Mouse (Mus musculus) retina, embryonic 14.5 days (tissue): ENCODE results near the gene R3hdm2.

ENCODE experiments used
- DNase-seq: peaks from one replicate; pipeline ENCODE4 v3.0.0-alpha.2; 2015; ENCODE audit warnings: low spot score

The R3hdm2 gene

DNA sequence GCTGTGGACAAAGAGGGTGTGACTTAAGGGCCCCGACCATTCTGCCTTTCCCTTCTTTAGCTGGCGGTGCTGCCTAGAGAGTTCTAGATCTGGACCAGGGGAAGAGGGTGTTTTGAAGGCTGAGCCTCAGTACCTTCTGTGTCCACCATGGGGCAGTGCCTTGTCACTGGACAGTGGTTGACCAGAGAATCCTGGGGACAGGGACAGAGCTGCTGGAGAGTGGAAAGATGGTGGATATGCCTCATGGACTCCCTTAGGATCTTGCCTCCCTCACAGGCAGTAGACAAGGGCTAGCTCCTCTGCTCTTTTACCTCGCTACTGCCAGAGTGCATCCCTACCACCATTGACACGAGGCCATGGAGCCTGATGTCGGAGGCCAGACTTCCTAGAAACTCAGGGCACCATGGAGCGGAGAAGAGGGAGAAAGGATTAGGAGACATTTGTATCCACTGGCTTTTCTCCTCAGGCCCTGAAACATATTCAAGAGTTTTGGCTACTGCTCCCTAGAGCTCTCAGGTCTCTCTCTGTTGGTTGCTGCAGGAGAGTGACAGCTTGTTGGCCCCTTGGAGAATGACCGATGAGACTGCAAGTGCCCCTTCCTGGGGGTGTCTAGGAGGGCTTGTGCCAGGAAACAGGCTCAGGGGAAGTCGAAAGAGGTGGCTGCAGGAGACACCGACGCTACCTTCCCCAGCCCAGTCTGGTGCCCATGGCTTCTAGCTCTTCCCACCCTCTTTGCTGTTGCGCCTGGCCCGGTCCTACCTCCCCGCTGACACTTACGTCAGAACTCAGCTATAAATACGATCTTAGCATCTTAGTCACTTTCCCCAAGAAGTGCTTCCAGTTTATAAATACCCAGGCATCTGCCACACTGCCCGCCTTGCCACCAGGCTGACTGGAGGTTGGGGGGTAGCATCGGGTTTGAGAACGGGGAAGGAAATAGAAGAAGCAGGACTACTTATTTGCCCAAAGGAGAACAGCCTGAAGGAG, 25.9 kb upstream of the R3hdm2 start, which contains the start of gene Inhbe:
Inhbe (minus strand) TSS at position 503 of the 987 bp plus-strand sequence.
- DNase-seq = peak; percentile 58

DNA sequence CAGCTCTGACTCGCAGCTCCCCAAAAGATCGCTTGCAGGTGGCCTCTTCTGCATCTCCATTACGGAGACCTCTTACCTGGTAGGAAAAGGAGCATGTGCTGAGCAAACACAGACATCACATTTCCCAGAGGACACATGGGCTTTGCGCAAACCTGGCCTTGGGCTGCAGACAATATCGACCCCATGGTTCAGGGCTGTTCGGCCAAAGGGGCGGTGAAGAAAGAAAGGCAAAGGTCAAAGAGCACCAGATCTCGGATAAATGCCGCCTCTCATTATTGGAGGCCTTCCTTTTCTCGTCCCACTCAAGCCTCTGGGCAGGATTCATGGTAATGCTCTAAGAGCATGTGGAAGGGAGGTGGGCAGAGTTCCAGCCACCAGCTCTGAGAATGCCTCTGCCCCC, 24.8 kb upstream of the R3hdm2 start:
- no peak for DNase-seq

DNA sequence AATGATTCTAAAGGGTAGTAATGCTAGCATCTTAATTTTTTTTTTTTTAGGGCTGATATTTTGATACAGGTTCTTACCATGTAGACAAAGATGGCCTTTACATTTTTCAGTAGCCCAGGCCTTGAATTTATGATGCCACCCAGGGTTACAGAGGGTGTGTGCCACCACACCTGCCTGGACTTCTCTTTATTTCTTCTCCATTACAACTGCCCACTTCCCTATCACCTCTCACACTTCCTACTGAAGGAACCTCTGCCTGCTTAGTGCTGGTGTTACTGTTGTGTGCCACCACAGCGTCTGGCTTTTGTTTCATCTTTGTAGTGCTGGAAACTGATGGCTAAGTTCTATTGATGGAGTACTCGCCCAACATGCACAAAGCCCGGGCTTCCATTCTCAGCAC, 19.4 kb upstream of the R3hdm2 start:
- no peak for DNase-seq

DNA sequence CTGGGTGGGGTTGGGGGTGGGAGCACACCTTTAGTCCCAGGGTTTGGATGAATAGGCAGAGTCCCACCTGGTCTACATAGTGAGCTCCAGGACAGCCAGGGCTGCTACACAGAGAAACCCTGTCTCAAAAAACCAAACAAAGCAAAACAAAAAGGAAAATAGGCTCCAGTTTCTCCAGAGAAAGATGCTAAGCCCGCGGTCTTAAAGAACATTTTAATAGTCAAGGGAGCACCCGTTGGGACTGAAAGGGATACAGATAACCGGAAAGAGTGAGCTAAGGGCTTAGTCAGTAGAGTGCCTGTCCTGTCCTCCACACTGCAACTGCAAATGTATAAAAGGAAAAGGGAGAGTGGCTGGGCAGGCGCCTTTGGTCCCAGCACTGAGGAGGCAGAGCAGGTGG, 13.0 kb upstream of the R3hdm2 start:
- no peak for DNase-seq

DNA sequence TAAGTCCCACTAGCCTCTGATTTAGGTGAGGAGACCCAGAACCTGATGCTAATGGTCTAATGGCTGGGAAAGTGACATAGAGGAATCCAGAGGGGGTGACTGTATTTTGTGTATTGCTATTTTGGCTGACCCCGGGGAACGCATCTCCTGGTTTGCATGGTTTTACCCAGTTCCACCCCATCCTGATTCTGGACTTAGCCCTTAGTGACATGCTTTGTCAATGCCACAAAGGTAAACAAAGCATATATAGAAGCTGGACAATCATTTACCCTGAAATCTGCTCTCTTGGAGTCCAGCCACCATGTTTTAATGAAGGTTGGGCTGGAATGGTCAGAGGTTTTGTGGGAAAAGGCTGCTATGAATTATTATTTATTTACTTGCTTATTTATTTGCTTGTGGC, 11.9 kb upstream of the R3hdm2 start:
- no peak for DNase-seq

DNA sequence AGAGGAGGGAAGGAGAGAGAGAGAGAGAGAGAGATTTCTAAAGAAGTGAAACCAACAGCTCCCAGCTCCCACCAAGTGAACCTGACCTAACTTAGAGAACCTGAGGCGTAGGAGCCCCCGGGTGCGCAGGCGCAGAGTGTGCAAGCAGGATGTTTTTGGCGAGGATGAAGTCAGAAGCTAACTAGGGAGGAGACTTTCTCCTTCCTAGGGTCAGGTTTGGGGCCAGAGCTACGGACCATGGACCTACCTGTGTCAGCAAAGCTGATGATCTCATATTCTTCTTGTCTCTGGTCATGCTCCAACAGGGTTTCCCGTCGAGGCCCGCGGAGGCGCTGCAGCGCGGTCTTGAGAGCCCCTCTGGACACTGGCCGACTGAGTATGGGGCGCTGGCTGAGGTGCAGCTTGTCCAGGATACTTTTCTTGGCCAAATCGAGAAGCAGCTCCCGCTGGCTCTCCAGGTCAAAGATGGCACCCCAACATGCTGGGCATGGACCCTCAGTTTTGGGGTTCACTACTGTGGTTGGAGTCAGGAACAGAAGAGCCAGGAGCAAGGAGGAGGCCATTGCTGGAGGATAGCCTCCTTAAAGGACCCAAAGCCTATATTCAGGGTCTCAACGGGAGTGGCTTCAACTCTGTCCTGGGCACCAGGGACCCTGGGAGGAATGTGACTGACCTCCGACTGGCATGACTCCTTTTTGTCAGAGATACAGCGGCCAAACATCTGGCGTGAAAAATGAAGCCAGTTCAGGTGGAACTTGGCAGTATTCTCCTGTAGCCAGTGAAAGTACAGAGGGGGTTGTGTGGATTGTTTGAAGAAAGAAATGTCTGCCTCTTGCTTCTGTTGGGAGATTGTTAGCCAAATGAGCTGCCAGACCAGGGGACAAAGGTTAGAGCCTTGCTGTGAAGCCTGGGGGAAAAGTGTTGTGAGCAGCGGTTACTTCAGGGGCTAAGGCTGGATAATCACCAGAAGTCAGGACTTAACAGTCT, 10.0 kb upstream of the R3hdm2 start, which contains the start of gene Inhbc:
Inhbc (minus strand) TSS at position 598 of the 987 bp plus-strand sequence.
- DNase-seq = no peak

DNA sequence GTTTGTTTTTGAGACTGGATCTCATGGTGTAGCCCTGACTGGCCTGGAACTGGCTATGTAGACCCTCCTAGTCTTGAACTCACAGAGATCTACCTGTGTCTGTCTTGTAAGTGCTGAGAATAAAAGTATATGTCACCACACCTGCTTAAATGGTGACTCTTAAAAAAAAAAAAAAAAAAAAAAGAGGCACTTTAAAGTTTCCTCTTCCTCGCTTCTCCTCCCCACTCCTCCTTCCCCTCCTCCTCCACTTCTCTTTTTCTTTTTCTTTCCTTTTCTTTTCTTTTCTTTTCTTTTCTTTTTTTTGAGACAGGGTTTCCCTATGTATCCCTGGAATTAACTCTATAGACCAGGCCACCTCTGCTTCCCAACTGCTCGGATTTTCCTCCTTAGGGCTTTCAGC, 9.1 kb upstream of the R3hdm2 start:
- DNase-seq = no peak

DNA sequence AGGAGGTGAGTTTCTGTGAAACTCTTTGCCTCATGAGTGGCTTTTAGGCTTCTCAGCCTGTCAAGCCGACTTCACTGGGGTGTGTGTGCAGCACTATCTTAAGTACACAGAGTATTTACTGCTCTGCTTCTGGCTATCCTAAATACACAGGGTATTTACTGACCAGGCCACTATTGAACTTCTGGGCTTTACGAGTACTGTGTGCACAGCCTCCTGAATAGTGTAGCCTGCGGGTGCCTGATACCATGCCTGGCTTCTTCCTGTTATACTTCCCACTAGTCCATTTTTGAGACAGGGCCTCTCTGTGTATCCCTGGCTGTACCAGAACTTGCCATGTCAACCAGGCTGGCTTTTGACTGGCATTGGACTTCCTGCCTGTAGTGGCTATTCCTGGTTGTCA, 2.4 kb upstream of the R3hdm2 start:
- DNase-seq = no peak

DNA sequence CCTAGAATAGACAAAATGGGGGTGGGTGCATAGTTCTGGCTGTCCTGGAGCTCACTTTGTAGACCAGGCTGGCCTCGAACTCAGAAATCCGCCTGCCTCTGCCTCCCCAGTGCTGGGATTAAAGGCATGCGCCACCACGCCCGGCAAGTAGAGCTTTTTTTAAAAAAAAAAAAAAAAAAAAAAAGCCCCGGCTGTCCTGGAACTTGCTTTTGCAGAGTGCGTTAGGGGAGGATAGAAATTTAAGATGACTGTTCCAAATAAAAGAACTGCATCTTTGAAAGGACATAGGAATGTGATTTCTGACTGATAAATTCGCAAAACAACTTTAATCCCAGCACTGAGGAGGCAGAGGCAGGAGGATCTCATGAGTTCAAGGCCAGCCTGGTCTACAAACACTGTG, 473 bp upstream of the R3hdm2 start:
- no peak for DNase-seq

DNA sequence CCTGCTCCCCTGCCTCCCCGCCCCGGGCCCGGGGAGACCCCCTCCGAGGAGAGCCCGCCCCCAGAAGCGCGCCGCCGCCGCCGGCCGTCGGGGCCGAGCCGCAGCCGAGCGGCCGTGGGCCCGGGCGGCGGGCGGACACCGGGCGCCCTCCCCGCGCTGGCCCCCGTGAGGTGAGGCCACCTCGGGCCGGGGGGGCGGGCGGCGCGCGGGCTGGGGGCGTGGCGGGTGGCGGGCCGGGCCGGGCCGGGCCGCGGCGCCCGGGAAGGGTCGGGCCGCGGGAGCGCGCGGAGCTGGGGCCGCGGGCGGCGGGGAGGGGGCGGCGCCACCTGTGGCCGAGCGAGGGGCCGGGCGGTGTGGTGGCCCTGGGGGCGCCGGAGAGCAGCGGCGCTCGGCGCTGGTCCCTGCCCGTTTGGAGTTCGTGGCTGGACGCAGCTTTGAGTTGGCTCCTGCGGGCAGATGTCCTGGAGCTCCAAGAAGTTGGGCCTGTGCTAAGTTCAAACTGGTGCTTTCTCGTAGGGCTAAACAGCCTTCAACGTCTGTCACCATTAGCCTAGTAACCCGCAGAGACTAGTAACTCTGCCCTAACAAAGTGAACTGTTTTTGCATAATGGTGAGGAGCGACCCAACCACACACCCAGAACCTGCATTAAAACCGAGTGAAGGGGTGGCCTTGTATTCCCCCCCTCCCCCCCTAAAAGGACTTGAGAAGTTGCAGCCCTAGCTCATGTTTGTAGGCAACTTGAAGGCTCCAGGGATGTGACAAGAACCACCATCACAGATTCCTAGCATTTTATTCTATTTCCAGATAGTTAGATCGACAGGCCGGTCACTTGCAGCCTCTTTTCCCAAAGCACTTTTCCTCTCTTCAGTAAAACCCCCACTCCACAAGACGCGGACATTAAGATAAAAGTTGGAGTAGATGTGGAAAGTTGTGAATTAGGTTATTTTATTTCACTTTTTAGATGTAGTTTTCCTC, 928 bp downstream of the R3hdm2 start:
- DNase-seq = peak; percentile 81

DNA sequence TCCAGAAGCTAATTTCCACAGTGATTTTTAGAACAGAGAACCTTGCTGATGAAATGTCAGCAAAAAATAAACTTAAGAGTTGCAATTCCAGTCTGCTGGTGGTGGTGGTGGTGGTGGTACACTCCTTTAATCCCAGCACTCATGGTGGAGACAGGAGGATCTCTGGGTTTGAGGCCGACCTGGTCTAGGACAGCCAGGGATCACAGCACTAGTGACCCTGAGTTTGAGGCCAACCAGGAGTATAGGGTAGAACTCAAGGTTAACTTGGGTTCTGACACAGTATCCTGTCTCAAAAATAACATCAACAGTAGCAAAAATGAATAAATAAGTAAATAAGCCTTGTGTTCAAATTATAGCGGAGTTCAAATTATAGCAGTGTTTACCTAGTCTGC, 1.6 kb downstream of the R3hdm2 start:
- DNase-seq = no peak

DNA sequence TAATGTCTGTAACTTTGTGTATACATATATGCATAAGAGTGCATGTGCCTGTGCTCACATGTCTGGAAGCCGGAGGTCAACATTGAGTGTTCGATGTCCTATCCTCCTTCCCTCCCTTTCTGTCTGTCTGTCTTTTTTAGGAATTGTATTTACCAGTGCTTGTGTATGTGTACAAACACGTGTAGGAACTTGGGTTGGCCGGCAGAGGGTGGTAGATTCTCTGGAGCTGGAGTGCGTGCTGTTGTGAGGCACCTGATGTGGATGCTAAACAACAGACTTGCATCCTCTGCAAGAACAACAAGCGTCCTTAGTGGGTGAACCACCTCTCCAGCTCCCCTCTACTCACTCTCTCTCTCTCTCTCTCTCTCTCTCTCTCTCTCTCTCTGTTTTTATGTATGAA, 11.6 kb downstream of the R3hdm2 start:
- DNase-seq = no peak

DNA sequence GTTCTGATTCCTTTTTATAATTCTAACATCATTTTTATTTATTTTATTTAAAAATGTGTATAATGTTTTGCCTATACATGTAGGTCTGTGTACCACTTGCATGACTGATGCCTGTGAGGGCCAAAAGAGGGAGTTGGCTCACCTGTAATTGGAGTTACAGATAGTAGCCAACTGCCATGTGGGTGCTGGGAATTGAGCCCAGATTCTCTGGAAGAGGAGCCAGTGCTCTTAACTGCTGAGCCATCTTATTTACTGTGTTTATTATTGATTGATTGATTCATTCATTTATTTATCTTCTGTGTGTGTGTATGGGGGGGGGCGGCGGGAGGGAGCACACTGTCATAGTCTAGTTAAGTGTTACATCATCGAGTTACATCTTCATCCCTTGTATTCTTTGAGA, 24.6 kb downstream of the R3hdm2 start:
- no peak for DNase-seq

DNA sequence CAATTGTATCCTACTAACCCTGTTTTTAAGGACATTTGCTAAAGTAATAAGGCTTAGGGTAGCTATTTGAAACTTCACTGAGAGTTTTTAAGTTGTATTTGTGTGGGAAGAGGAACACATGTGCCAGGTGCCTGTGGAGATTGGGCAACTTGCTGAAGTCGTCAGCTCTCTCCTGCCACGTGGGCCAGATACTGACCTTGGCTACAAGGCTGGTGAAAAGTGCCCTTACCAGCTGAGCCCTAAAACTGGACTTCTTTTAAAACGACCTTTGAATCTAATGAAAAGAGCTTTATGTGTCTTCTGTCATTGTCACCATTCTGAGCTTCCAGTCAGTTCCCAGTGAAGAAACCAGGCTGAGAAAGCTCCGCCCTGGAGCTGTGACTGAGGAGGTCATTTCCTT, 27.3 kb downstream of the R3hdm2 start:
- no peak for DNase-seq

DNA sequence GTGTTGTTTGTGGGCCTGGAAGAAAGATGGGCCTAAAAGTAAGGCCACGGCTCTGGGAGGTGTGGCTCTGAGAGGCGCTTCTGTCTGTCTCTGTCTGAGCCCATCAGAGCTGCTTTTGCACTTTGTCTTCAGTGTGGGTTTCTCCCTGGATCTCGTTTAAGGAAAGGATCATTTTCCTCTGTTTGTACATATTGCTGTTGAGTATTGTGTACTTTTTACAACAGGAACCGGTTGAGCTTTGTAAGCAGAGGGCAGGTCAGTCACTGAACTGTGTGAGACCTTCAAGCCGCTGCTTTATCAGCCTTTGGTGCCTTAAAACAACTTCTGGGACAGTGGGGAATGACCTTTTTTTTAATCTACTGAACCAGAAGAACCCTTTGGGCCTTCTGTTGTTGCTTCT, 32.0 kb downstream of the R3hdm2 start:
- no peak for DNase-seq

DNA sequence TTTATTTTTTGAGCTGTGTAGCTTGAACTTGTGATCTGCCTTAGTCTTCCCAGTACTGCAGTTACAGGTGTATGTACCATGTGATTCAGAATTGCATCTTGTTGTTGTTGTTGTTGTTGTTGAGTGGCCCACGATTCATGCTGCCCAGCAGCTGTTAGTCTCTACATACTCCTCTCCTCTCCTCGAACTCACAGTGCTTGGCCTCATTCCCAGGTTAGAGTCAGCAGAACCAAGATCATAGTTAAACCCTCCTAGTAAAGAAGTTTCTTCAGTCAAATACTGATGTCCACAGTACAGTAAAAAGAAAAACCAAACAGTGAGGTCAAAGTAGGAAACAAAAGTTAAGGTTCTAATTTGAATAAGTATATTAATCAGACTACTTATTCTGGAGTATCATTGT, 32.6 kb downstream of the R3hdm2 start:
- no peak for DNase-seq

DNA sequence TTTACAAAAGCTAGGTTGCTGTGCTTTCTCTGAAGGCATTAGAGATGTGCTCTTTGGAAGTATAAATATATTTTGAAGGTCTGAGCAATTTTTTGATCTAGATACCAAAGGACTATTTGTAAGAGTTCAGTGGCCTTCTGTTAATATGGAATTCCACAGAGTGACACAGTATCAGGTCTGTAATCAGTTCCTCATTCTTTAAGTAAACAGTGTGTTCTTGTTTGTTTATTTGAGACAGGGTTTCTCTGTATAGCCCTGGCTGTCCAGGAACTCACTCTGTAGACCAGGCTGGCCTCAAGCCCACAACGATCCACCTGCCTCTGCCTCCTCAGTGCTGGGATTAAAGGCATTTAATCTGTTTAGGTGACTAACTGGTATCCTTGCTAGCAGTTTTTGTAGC, 33.5 kb downstream of the R3hdm2 start:
- DNase-seq = no peak

DNA sequence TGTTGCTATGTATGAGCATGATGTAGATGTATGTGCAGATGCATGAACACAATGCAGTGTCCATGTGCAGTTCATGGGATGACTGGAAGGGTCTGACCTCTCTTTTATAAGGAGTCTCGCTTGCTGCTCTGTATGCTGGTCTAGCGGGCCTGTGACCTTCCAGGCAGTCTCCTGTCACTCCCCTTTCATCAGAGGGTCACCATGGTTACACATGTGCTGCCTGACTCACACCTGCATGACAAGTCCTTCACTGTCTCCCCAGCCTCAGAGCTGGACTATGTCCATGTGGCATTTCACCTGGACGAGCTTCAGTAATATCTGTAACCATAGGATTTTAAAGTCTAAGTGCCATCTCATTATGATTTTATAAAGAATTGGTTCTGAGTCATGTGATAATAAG, 34.0 kb downstream of the R3hdm2 start:
- DNase-seq = no peak

DNA sequence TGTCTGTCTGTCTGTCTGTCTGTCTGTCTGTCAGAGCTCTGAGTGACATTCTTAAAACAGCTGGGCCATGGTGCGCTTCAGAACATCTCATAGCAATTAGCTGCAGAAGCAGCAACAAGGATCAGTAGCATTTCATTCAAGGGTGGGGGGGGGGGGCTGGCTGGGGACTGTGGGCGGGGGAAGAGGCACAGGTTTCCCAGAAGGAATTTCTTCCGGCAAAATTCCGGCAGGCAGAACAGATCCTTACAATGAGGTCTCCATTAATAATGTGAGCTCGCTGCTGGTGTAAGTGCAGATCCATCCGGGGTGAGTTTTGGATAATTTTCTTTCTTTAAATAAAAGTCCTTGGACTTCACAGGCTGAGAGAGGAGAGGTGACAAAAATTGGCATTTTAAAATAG, 40.0 kb downstream of the R3hdm2 start:
- peak; percentile 10 for DNase-seq

DNA sequence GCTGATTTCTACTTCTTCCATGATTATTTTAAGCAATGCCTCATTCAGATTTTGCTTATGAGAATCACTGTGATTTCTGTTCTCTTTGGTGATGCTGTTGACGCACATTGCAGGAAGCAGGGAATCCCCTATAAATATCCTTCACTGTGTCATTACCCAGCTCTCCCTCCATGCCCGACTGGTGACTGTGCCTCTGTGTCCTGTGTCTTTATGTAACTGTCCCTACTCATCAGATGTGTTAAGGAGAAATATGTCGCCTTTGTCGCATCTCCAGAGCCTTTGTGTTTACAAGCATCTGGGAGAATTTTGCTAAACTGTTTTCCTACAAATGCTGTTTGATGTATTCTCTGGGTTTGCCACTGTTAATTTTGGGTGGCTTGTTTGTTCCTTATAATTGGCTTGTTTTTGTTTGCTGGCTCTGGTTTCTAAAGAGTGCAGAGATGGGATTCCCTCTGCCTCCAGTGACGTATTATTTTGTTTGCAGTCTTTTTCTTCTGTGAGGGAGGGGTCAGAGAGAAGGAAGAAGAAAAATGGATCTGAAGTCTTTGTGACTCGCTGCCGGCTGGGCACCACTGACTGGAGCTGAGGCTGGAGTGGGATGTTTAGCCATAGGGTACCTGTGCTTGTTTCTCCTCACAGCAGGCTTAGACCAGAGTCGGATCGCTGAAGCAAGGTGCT, 40.7 kb downstream of the R3hdm2 start:
- DNase-seq = peak; percentile 38

DNA sequence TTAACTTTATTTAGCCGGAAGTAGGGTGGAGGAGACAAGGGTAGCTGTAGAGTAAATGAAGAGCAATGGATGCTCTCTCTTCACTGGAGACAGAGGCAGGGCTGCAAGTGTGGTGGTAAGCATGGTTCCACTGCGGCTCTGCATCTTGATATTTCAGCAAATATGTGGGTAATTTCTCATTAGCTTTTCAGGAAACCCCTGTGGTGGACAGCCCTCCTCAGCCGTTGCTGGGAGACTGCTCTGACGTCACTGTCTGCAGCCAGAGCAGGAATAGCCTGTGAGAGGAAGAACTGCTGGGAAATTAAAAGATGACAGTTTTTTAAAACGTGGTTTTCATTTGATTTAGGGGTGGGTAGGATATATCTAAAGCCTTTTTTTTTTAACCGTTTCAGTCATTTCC, 41.9 kb downstream of the R3hdm2 start:
- peak; percentile 65 for DNase-seq
